Mouse (Mus musculus) left cerebral cortex, adult 18-20 months (tissue): ENCODE results near the gene Tspan14. TPM values are rescaled to one million over a fixed set of nuclear protein-coding genes. Genes with fewer than 3 reads are reported as not detected.

Experiments
- DNase-seq, 2 experiments: peaks; one replicate each; pipeline ENCODE4 v3.0.0; 2021 to 2022; ENCODE audit warnings: low spot score in 2 of 2, mixed read lengths in 1 of 2
- total RNA-seq, 2 experiments: library from RNA; stranded (reverse); gene quantifications; 2 replicates each; pipeline ENCODE4 v1.2.3; 2021

Gene Tspan14
- total RNA-seq, 2 experiments from 2014 or later = 41.8 to 45.3 TPM

DNA sequence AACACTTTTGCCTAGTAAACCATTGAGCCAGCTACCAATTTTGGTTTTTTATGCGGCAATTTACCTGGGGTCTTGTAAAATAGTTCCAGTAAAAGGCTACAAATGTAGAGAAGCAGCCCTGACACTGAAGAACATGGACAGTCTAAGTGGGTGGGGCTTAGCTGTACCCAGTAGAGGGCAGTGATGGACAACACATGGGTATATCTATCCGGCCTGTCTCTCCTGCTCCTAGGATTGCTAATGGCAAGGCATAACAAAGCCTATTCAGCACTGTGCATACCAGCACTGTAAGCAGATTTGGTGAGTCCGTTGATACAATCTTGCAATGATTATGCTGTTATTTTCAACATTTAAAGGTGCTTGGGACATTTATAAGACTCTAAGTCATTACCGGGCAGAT is 12.4 kb upstream of the Tspan14 start:
- peak; percentile 47 to 48 for DNase-seq

DNA sequence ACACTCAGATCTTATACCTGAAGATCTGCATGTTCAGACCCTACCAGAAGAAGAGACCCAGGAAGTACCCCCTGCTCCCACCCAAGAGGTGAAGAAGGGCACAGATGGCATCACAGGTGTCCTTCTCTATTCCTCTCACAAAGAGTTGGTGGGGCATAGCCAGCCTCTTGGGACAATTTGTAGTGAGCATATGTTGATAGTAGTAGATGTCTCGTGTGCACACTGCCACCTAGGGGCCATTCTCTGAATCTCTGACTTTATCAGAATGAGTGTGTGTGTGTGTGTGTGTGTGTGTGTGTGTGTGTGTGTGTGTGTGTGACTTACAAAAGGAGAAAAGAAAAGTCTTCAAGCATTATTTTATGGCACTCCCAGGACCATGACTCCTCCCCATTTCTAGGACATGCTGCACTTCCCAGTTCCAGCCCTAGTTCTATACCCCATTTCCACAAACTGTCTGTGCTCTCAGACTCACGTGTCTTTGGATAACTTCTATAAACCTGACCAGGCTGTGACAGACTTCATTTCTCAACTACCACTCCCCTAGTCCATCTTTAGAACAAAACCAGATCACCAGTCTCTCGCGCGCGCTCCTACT is 8.6 kb upstream of the Tspan14 start:
- DNase-seq = peak; percentile 67 to 75

DNA sequence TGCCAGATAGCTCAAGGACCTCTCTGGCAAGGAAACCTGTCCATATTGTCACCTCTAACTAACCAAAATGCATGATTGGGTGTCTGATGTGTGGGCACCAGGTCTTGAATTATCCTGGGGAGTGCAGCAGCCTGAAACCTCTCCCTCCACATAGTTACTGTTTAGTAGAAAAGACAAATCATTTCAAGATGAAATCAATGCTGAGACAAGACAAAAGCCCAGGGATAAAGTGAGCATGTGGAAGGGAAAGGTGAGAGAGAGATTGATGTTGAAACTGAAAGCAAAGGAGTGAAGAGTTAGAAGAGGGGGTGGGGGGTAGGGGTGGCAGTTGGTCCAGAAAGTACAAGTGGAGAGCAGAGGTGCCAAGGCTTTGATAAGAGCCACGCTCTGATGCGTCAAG is 1.4 kb upstream of the Tspan14 start:
- DNase-seq = no peak

DNA sequence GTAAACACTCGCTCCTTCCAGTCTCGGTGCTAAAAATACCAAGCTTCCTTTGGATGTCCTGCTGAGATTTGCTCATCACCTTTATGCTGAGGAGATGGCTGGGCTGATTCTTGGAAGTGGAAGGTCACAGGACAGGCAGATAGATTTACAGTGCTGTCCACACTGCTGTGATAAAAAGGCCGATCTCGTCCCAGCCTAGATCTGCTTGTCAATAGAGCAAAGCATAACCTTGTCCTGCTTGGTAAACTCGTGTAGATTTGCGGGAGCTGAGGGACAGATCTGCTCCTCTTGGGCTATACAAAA is 942 bp upstream of the Tspan14 start:
- DNase-seq = no peak

DNA sequence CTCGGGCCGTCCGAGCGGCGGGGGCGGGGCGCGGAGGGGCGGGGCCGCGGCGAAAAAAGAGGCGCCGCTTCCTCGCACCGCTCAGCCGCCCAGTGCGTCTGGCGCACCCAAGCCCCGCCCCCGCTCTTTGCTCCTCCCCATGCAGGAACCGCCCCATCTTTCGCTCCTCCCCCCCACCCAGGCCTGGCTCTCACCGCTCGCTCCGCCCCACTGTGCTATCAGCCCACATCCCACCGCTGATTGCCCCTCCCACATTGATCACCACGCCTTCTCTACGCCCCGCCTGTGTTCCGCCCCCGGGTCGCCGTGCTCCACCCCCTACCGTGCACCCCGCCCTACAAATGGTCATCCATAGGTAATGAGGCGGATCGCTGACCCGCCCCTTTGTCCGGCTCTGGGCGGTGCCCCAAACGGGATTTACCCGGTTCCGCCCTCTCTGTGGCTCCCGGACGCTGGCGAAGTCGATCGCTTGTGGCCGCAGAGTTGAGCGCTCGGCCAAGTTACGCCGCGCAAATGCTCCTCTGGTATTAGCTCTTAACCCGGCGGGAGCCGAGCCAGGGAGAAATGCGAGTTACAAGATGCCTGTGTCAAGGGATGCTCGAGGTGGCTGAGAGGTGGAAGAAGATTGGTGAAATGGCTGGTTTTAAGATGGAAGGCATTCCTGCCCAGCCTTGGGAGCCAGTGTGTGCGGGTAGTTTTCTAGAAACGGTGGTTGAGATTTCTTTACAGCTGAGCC is 423 bp upstream of the Tspan14 start:
- peak; percentile 95 to 96 for DNase-seq

DNA sequence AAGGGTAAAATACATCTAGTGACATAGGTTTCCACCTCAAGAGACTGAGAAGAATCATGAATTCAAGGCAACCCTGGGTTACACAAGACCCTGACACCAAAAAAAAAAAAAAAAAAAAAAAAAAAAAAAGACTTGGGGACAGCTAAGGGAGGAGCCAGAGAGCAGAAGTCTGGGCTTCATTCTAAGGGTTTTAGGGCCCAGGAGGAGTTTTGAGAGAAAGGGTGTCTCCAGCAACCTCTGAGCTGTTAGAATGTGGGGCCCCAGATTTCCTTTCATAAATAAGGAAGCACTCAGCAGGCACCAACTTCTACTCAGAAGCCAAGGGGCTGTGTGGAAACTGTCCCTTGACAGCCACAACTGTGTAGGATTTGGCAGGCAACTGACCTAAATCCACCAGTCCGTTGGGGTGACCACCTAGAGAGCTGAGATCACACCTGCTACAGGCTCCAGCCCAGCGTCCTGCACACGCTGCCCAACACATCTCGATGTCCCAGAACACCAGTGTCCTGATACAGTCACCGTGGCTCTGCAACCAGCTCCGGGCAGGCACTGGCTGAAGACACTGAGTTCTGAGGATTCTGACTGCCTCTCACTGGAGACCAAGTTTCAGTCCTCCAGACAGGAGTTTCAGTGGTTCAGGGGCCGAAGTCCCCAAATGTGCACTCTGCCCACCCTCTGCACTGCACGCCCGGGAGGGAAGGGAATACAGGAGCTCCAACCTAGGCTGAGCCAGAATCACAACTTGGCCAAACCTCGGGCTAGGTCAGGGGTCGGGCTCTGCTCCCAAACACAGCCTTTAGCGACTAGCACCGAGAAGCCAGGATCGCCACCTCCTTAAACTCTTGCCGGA is 875 bp downstream of the Tspan14 start:
- no peak for DNase-seq

DNA sequence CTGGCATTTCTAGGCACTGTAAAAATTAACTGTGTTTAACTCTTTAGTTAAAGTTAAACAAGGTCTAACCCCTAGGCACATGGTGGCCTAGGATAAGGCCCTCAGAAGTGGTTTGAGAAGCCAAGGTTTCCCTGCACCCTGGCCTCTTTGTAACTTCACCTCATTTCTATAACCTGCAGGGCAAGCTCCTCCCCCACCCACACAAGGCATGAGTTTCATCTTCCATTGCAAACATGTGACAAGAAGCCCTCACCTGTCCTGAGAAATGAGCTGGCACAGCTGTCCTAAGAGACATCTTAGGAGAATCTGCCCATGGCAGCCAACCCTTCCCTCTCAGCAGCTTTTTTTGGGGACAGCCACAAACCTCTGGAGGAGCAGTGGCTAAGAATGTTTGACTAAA is 1.7 kb downstream of the Tspan14 start:
- no peak for DNase-seq

DNA sequence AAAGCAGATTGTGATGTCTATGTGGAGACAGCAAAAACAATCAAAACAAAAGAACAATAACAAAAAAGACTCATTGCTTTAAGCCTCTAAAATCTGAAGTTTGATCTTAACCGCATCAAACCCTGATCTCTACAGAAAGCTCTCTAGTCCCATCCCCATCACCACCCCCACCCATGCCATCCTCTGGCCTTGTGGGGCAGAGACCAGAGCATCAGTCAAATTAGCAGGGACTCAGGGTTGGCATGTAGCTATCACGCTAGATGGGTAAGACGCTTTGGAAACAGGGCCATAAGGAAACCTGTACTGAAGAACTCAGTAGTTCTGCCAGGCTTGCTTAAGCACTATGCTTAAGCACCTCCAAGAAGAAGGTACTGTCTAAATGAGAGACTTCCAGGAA is 2.4 kb downstream of the Tspan14 start:
- DNase-seq = no peak

DNA sequence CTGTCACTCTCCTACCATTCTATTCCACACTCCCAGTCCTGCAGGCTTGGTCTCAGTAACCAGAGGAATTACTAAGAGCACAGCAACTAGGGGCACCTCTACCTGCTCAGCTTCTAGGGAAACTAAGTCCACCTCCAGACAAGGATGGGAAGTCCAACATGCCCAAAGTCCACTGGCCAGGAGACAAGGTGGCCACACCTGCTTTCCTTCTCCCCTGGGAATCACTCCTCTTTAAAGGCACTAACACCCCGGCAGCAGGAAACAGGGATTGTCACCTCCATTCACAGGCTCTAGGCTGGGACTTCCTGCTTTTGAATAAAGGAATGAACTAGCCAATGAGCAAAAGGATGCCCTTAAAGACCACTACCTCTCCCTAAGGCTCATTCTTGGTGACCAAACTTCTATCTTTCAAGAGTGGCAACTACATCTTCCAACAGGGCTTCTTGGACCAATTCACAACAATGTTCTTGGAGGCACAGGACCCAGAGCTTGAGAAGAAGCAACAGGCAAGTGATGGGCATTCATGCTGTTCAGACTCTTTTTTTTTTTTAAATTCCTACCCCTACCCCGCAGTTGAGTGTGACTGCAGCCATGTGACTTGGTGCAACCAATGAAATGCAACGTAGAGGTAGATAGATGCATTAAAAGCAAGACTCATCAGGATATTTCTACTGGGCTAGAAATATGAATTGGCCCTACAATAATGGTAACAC is 3.0 kb downstream of the Tspan14 start:
- DNase-seq = no peak

DNA sequence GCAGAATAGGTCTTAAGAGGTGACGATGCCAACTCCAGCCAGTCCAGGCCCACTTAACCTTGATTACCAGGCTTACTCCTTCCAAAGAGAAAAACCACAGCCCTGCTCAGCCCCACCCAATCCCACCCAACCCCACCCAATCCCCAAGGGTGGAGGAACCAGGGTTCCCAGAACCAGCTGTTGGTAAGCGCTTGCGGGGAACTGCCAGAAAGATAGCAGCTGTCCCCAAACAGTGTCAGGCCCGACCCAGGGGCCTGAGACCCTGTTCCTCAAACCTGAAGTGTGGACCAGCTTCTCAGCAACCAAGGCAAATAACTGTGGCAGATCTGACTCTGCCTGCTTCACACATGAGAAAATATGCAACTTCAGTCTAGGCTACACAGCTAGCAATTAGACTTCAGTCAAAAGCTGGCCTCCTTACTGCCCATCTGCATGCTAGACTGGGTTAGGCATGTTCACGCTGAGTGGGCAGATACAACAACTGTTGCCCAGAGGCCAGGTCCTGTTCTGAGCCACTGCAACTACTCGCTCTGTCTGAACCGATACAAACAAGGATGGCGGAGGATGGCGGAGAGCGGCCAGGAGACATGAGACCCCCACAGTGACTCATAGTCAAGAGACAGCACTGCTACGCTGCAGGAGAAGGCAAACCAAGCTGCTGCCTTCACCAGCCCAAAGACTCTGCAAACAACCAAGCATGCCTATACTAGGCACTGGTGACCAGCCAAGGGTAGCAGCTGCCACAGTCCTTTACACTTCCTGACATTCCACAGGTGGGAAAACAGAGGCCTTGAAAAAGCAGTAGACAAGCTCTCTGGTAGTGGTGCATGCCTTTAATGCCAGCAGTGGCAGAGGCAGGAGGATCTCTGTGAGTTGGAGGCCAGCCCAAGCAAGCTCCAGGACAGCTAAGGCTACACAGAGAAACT is 4.0 kb downstream of the Tspan14 start:
- no peak for DNase-seq

DNA sequence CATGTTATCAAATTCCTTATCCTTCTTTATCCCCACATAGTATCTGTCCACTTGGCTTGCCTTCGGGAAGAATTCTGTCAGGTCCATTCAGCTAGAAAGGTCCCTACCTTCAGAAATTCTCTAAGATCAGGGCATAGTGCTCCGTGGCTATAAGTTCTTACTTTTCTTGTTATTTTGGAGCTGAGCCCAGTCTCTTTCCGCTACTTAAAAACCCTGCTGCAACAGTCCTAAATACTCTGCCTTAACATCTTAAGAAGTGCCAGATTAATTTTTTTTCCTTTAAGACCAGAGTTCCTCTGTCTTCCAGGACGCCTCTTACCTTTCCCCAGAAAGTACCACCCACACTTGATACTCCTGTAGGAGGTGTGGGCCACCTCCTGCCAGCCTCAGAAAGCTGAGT is 6.4 kb downstream of the Tspan14 start:
- DNase-seq = no peak

DNA sequence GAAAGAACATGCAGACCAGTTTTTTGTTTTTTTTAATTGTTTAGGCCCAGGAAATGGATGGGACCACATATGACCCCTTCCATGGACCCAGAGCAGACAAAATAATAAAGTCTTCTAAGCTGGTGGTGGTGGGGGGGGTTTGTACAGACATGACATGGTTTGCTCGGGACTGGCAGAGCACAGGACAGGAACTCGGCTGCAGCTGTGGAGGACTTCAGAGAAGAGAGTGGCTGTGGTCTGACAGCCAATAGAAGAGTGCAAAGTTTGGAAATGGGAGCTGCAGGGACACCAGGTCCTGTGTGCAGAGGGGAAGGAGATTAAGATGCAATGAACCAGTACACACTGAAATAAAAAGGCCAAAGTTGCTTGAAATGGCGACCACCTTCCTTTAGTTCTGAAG is 7.0 kb downstream of the Tspan14 start:
- no peak for DNase-seq

DNA sequence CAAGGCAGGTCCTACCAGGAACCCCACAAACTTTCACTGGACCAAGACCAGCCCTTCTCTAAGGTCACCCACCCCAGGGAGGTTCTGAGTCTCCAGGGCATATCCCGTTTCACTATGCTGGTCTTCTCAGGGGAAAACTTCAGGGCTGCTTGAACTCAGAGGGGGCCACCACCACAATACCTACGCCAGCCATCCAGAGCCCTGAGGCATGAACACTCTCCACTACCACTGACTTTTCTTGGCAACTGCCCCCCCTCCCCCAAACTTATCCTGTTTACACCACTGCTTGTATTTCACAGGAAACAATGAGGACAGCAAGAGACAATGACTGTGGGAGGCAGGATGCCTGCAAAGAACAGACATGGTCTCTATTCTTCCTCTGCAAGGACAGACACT is 7.6 kb downstream of the Tspan14 start:
- DNase-seq = no peak

DNA sequence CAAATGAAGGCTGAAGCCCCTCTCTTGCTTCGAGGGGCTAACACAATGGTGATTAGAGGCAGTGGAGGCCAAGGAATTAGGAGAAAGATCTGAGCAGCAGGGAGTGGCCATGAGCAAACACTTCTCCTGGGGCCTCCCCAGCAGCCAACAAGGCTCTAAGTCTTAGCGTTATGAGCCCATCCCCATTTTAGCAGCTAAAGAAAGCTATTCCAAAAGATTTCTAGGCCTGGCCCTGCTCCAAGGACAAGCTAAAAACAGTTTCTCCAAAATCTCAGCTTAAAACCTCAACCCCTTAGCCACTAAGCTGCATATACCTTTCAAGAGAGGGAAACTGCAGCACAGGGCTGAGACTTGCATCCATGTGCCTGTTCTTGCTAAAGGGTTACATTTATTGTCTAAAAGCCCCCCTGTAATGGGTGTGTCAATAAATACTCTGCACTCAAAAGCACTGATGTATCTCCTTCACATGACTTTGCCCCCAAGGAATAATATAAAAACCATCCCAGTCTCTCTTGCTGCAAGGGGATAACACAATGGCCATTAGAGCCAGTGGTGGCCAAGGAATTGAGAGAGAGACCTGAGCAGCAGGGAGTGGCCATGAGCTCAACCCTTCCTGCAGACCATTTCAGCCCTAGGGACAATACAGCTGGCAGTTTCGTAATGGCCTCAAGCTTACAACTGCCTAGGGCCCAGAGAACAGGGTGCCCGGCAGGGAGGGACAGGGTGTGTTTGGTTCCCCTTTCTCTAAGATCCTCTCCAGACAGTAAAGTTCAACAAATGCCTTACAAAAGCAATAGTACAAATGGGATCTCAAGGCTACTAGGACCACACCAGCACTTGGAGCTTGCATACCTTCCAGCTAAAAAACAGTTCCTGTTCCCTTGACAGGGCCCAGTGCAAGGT is 8.3 kb downstream of the Tspan14 start:
- DNase-seq = peak; percentile 78 to 79

DNA sequence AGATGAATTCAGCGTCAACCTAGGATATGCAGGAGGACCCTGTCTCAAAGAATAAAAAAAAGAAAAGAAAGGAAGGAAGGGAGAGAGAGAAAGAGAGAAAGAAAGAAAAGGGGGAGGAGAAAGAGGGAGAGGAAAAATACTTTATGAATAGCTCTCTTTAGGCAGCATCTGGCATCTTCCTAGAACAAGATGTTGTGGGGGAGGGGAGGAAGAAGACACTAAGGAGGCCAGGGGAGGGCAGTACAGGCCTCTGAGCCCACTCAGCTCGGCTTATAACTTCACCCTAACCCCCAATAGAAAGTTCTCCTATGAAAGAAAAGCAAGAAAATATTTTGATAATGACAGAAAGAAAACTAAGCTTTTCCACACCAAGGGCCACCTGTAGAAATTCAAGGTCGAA is 9.0 kb downstream of the Tspan14 start:
- DNase-seq = no peak

DNA sequence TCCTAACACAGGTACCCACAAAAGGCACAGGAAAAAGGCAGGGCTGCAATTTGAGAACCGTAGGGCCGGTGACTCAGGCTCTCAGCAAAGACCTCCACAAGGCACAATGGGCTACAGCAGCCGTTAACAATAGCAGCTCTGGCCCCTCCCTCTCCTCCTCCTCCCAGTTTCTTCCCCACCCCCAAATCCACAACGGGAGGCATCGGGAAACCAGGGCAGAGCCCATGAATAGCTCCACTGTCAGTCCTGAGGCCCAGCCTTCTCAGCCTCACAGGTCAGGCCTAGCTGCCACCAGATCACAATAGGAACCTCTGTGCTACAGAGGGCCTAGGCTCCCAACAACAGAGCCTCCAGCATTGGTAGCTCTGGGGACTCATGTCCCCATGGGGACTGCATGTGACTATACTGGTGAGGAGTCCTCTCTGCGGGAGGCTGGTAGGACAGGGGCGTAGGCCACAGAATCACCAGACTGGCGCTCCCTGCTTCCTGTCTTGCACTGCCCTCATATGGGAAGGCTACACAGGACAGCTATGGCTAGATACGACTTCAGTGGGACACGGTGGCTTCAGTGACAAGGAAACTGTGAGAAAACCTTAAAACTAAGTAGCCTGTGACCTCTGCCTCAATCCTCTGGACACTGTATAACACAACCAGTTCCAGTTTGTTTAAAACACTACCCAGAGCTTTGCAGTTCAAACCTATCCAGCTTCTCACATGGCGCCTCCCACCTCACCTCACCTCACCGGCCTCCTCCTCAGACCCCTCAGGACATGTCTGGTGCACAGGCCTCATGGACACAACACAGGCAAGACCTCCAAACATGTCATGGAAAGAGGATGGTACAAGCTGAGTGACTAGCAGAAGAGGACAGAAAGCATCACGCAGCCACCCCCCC is 10.1 kb downstream of the Tspan14 start:
- DNase-seq = peak; percentile 61 to 62

DNA sequence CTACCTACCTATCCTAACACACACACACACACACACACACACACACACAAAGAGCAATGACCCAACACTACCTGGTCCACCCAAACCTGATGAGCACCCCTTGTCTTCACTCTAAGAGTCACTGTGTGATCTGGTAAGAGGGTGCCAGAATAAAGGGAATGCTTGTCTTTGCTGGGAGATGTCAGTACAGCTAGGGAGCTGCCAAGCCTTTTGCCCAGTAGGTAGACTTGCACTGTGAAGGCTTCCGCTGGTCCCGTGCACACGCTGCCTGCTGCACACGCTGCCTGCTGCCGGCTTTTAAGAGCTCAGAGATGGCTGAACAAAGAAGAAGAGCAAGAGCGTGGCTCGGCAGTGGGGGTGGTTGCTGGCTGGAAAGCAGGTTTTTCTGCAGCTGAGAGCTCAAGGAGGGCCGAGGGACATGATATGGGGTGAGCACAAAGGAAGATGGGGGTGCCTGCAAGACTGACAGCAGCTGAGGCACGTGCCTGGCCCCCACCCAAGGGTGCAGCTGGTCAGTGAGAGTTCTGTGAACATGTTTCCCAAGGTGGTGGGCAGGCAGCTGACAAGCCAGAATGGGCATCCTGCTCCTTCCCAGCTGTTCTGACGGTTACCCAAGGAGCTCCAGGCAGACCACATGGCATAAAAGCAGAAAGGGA is 10.9 kb downstream of the Tspan14 start:
- peak; percentile 81 to 85 for DNase-seq

DNA sequence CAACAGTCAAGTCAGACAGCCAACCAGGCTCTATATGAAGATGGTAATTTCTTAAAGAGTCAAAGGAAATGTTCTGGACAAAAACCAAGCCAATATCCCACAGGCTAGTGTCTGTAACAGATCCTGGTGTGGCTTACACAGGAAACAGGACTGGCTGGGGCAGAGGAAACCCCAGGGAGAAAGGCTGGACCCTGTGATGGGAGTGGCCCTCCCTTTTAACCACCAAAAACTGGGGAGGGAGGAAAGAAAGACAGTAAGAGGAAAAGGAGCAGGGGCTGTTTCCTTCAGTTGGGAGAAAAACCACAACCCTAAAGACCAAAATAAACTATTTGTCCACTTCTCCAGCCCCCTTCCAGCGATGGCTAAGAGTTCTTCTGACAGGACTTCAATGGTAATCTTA is 11.5 kb downstream of the Tspan14 start:
- no peak for DNase-seq
